Mouse (Mus musculus): Measurements from ENCODE around the gene Fkbp3. TPM values are rescaled to one million over a fixed set of nuclear protein-coding genes. Genes with fewer than 3 reads are reported as not detected.

The Fkbp3 gene
- polyA plus RNA-seq, 1 experiment from 2014 or later: 516 TPM

Other genes starting within 250 kb of the Fkbp3 start
- gene Gm527, start 156.1 kb downstream of the Fkbp3 start, polyA plus RNA-seq (2016; fragmentation: Nextera tagmentation; extraction: Ambion mirVana): 3.9 and 5.6 TPM in 2 replicates
- gene Klhl28, start 108.5 kb downstream of the Fkbp3 start, polyA plus RNA-seq (2016; fragmentation: Nextera tagmentation; extraction: Ambion mirVana): 19.4 and 22.5 TPM in 2 replicates
- gene Togaram1, start 108.2 kb downstream of the Fkbp3 start, polyA plus RNA-seq (2016; fragmentation: Nextera tagmentation; extraction: Ambion mirVana): 25.8 and 26.6 TPM in 2 replicates
- gene Prpf39, start 37.7 kb downstream of the Fkbp3 start, polyA plus RNA-seq (2016; fragmentation: Nextera tagmentation; extraction: Ambion mirVana): 55.4 and 56.6 TPM in 2 replicates
- gene Fancm, start 1.6 kb upstream of the Fkbp3 start, polyA plus RNA-seq (2016; fragmentation: Nextera tagmentation; extraction: Ambion mirVana): 12.1 and 15.8 TPM in 2 replicates
- gene Mis18bp1, start 98.6 kb upstream of the Fkbp3 start, polyA plus RNA-seq (2016; fragmentation: Nextera tagmentation; extraction: Ambion mirVana): 39.9 and 41.5 TPM in 2 replicates
- not detected in 2 replicates for gene Wdr20rt, start 151.5 kb upstream of the Fkbp3 start, polyA plus RNA-seq (2016; fragmentation: Nextera tagmentation; extraction: Ambion mirVana)